Mouse (Mus musculus): ENCODE data around the gene Prpf40b.

GRCm38 (mm10) chr15:99356462-99356861, 61.6 kb downstream of the Prpf40b start:
- TF ChIP-seq POLR2A (IDR thresholded peaks at IDR 0.05; ENCODE audit: control insufficient read depth, extremely low read depth, insufficient read depth, low read length, poor library complexity) (no peak), CTCF (IDR thresholded peaks at IDR 0.05; ENCODE audit: borderline replicate concordance, control insufficient read depth, extremely low read depth, insufficient read depth, low read length, poor library complexity) (no peak)

All from thymus, adult 2 months (tissue).